Mouse (Mus musculus): ENCODE data around the gene Tmem213.

The Tmem213 gene
- long read RNA-seq, experiment 1 = 0 reads
- long read RNA-seq, experiment 2 = 0 reads

- intact Hi-C loops (cut with DNase I) = no loop called here
Observed at GRCm38 (mm10) chr6:38109160-38109795, at the start of gene Tmem213. Gene Tmem213, plus strand, starts transcription at chr6:38109255.

- intact Hi-C loops (cut with DNase I) = loop anchor here (5.0 kb wide), 1 partner anchor 602 kb away; no protein-coding TSS in a partner anchor
Observed at GRCm38 (mm10) chr6:38064621-38065020, 44.4 kb upstream of the Tmem213 start.

- intact Hi-C loops (cut with DNase I) = loop anchor here (5.0 kb wide), 1 partner anchor 603 kb away; no protein-coding TSS in a partner anchor
Observed at GRCm38 (mm10) chr6:38065122-38065500, 43.9 kb upstream of the Tmem213 start.

GRCm38 (mm10) chr6:38065501-38066122 lies 43.4 kb upstream of the Tmem213 start:
- intact Hi-C loops (cut with DNase I) = loop anchor here (2.0 to 5.0 kb wide), 3 partner anchors 57 to 603 kb away; no protein-coding TSS in a partner anchor

- intact Hi-C loops (cut with DNase I) = loop anchor here (2.0 to 5.0 kb wide), 3 partner anchors 57 to 604 kb away; no protein-coding TSS in a partner anchor
Observed at GRCm38 (mm10) chr6:38066215-38066614, 42.8 kb upstream of the Tmem213 start.

- intact Hi-C loops (cut with DNase I) = no loop called here
Observed at GRCm38 (mm10) chr6:38071256-38071655, 37.8 kb upstream of the Tmem213 start.

GRCm38 (mm10) chr6:38072137-38072796 lies 36.8 kb upstream of the Tmem213 start:
- intact Hi-C loops (cut with DNase I) = no loop called here

GRCm38 (mm10) chr6:38073592-38073991 lies 35.5 kb upstream of the Tmem213 start:
- intact Hi-C loops (cut with DNase I) = no loop called here

- intact Hi-C loops (cut with DNase I) = no loop called here
Observed at GRCm38 (mm10) chr6:38080364-38080763, 28.7 kb upstream of the Tmem213 start.

- intact Hi-C loops (cut with DNase I) = no loop called here
Observed at GRCm38 (mm10) chr6:38081727-38082341, 27.2 kb upstream of the Tmem213 start.

GRCm38 (mm10) chr6:38083204-38083603 lies 25.9 kb upstream of the Tmem213 start:
- intact Hi-C loops (cut with DNase I) = no loop called here

GRCm38 (mm10) chr6:38087242-38088026 lies 21.6 kb upstream of the Tmem213 start:
- intact Hi-C loops (cut with DNase I) = no loop called here

- intact Hi-C loops (cut with DNase I) = no loop called here
Observed at GRCm38 (mm10) chr6:38092539-38092938, 16.5 kb upstream of the Tmem213 start.

- intact Hi-C loops (cut with DNase I) = no loop called here
Observed at GRCm38 (mm10) chr6:38094701-38095100, 14.4 kb upstream of the Tmem213 start.

- intact Hi-C loops (cut with DNase I) = no loop called here
Observed at GRCm38 (mm10) chr6:38096961-38097370, 12.1 kb upstream of the Tmem213 start.

GRCm38 (mm10) chr6:38102216-38102795 lies 6.7 kb upstream of the Tmem213 start:
- intact Hi-C loops (cut with DNase I) = no loop called here

- intact Hi-C loops (cut with DNase I) = no loop called here
Observed at GRCm38 (mm10) chr6:38103775-38104174, 5.3 kb upstream of the Tmem213 start.

- intact Hi-C loops (cut with DNase I) = no loop called here
Observed at GRCm38 (mm10) chr6:38105924-38106323, 3.1 kb upstream of the Tmem213 start.

GRCm38 (mm10) chr6:38108449-38108848 lies 606 bp upstream of the Tmem213 start:
- intact Hi-C loops (cut with DNase I) = no loop called here

GRCm38 (mm10) chr6:38109871-38110270 lies 816 bp downstream of the Tmem213 start:
- intact Hi-C loops (cut with DNase I) = no loop called here

GRCm38 (mm10) chr6:38110859-38111258 lies 1.8 kb downstream of the Tmem213 start:
- intact Hi-C loops (cut with DNase I) = no loop called here

Data from adrenal gland (tissue).